Mouse (Mus musculus): ENCODE data around the gene Pou3f1. TPM values are rescaled to one million over a fixed set of nuclear protein-coding genes. Genes with fewer than 3 reads are reported as not detected.

The Pou3f1 gene
- polyA plus RNA-seq, 1 experiment from 2014 or later, result 0.18 TPM

DNA sequence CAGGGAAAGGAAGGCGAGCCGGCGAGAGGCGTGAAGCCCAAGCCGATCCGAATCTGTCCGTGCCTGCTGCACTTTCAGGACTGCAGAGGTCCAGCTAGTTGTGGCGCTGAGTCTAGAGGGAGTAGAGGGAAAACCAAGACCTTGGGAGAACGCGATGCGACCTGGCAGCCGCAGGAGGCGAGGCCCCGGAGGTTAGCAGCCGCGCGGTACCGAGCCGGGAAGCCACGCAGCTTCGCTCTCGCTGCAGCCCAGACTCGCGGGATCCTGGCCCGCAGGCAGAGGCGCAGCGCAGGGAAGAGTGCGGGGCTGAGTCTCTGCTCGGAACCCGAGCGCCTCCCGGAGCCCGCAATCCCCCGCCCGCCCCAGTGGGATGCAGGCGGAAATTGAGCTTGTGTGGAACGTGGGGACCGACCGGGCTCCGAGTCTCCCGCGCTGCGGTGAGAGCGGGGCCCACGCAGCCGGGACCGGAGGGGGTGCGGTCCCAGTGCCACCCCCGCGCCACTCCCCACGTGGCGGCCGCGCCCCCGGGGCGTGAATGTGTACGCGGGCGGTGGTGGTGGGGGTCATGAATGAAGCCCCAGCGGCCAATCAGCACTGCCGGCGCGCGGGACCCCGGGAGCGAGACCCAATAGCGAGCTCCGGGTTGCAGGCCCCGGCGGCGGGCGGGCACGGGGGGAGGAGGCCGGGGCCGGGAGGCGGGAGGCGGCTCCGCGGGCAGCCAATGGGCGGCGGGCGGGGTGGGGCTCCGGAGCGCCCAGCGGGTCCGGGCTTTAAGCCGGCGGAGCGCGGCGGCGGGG lies 445 bp downstream of the Pou3f1 start:
- peak; percentile 83 for DNase-seq (ENCODE audit: low spot score)

DNA sequence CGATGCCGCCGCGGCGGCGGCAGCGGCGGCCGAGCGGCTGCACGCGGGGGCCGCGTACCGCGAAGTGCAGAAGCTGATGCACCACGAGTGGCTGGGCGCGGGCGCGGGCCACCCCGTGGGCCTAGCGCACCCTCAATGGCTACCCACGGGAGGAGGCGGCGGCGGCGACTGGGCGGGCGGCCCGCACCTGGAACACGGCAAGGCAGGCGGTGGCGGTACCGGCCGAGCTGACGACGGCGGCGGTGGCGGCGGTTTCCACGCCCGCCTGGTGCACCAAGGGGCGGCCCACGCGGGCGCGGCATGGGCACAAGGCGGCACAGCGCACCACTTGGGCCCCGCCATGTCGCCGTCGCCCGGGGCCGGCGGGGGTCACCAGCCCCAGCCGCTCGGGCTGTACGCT lies 1.2 kb downstream of the Pou3f1 start:
- DNase-seq (ENCODE audit: low spot score), result peak; percentile 8

DNA sequence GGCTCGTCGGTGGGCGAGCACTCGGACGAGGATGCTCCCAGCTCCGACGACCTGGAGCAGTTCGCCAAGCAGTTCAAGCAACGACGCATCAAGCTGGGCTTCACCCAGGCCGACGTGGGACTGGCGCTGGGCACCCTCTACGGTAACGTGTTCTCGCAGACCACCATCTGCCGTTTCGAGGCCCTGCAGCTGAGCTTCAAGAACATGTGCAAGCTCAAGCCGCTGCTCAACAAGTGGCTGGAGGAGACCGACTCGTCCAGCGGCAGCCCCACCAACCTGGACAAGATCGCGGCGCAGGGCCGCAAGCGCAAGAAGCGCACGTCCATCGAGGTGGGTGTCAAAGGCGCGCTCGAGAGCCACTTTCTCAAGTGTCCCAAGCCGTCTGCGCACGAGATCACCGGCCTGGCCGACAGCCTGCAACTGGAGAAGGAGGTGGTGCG lies 1.8 kb downstream of the Pou3f1 start:
- peak; percentile 10 for DNase-seq (ENCODE audit: low spot score)

DNA sequence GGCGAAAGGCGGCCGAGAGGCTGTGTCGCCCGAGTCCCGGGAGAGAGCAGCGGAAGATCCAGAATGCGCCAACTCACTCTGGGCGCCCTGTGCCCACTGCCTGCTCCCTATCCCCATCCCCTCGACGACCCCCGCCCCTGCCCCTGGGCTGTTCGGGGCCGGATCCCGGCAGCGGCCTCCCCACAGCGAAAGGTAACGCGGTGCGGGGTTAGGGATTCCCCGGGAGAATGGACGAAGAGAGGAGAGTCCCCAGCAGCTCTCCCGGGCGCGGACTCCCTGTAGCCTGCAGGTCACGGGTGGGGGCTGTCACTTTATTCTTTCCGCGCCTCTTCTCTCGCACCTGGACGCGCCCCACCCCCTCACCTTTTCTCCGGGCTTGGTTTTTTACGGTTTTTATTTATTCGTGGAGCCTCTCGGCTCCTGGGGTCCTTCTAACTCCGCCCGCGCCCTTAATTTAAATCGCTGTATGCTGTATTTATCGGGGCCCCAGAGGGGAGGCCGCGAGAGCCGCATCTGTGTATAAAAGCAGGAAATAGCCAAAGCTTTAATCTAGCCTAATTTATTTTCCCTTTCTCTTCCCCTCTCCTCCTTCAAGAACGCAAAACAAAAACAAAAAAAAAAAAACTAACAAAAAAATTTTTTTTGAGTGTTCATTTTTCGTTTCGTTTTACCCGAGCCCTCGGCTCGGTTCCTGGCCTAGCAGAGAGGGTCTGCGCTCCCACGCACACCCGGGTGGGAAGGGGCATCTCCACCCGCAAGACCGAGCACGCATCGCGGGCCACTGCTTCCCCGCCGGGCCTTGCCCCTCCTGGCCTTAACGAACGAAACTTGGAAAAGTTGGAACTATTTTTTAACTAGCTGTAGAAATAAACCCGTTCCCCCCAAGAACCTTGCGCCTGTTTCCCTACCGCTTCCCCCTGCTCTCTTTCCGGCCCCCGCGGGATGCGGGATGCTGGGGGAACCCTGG lies 2.9 kb downstream of the Pou3f1 start:
- no peak for DNase-seq (ENCODE audit: low spot score)

DNA sequence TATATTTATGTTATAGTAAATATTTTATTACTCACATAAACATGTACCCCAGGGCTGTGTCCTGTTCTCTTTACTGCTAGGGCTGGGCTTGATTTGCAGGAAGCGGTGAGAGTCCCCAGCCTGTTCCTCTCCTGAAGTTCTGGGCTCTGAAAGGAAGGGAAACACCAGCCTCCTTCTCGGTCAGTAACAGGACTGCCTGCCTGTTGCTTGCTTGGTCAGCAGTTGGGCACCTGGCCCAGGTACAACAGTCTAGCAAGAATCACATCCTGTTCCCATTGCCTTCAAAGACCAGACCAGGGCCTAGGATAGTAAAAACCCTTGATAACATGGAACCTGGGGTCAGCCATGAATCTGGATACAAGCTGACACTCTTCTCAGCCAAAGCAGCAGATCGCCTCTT lies 4.0 kb downstream of the Pou3f1 start:
- no peak for DNase-seq (ENCODE audit: low spot score)

DNA sequence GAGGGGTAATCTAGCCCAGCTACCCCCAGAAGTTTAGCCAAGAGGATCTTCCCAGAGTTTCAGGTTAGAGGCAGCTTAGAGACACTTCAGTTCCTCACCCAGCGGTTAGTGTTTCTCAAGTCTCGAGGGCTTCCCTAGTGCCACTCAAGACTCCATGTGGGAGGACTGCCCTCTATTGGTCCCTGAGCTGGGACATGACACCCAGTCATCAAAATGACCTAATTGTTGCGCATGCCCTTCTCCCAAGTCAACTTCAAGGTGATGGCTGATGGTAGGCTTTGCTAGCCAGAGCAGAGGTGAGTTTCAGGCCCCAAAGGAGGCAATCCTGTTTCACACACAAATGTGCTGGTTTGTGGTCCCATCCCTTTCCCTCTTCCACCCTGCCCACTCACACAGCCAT lies 6.4 kb downstream of the Pou3f1 start:
- DNase-seq (ENCODE audit: low spot score), result no peak

DNA sequence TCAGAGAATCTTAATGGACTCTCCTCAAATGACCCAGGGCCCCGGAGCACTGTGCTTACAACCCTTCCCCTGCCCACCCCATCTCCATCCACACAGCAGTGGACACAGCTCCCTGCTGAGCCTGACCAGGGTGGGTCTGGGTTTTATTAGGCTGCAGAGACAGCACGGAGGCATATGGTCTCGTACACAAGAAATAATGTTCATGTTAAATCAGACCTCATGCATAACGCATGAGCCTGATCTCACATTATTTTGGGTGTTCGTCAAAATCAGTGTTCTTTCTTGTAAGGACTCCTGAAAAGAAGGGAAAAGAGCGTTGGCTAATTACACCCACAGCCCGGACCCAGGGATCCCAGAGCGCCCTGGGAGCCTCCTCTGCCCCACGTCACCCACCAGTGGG lies 7.6 kb downstream of the Pou3f1 start:
- DNase-seq (ENCODE audit: low spot score), result no peak

DNA sequence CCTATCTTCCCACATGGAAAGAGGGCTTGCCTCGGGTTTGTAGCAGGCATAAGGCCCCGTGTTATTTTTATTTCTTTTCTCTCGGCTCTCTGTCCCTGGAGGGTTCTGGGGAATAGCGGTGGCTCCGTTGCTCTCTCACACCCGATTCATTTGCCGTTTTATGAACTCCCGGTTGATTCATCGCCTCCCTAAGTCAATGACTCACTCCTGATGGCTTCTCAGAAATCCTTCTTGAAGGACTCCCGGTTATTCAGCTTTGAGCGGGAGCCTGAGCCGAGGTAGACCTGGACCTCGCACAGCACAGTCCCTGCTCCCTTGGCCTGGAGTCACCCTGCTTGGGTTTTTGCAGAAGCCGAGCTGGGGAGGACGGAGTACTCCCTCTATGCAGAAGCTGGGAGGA lies 8.0 kb downstream of the Pou3f1 start:
- DNase-seq (ENCODE audit: low spot score), result no peak

DNA sequence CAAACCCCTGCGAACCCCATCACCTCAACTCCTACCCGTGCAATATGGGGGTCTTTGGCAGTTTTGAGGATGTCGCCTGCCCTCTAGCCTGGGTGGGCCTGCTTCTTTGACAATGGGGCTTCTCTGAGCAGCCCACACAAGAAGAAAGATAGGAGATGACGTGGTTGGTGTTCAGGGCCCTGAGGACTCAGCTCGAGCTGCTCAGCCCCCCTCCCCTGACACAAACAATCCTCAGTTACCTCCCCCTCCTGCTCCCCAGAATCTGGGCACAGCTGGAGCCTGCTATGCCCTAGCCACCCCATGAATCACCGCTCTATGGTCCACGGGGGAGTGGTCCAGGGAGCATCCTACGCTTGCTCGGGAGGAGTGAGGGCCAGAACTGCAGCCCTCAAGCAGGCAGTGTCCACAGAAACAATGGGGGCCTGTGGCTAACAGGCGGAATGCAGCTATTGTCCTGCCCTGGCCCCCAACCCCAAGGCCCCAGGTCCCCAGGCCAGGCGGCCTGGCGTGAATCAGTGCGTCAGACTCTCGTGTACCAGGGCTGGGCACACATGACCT lies 10.9 kb downstream of the Pou3f1 start:
- DNase-seq (ENCODE audit: low spot score), result no peak

DNA sequence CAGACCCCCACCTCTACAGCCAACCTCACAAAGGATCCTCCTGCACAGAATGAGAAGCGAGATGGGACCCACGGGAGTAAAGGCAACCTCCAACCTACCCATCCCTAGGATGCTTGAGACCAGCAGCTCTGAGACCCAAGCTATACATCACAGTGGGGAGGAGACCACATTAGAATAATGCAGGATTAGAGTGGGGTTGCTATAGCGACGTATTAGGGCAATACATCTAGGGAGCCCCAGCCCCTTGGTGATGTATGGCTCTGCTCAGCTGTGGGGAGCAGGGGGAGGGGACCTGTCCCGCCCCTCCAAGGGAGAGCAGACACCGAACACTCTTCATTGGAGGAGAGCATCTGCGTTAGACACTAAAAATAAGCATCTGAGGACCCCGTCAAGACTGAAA lies 11.5 kb downstream of the Pou3f1 start:
- DNase-seq (ENCODE audit: low spot score), result no peak

DNA sequence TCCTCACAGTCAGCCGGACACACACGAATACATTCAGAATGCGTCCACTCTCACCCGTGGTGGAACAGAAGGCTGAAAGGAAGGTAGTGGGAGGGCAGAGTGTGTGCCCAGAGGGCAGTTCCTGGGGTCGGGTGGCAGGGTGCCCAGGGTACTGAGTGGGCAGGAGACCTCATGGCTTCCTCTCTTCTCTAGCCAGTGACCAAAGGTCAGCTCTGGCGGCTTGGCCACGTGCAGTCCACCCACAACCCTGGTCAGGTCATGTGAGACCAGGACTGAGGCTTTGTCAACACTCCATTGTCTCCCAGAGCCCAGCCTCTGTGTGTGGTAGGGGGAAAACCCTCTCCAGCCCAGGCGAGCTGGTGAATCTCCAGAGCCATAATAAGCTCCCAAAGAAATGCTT lies 13.6 kb downstream of the Pou3f1 start:
- no peak for DNase-seq (ENCODE audit: low spot score)

DNA sequence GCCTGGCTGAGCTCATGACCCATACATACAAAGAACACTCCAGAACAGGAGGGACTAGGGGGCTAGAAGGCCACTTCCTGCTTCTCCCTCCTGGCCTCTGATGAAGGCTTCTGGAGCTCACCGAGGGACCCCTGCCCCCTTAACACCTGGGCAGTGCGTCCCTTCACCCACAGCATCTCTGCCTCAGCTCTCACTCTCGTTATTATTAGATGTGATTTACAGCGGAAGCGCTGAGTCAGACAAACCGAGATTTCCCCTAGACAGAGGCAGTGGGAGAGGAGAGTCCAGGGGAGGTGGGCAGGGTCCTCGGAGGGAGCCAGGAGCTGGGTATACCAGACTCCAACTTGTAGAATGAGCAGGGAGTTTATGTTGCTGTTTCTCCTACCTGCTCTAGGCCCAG lies 15.0 kb downstream of the Pou3f1 start:
- DNase-seq (ENCODE audit: low spot score), result no peak

DNA sequence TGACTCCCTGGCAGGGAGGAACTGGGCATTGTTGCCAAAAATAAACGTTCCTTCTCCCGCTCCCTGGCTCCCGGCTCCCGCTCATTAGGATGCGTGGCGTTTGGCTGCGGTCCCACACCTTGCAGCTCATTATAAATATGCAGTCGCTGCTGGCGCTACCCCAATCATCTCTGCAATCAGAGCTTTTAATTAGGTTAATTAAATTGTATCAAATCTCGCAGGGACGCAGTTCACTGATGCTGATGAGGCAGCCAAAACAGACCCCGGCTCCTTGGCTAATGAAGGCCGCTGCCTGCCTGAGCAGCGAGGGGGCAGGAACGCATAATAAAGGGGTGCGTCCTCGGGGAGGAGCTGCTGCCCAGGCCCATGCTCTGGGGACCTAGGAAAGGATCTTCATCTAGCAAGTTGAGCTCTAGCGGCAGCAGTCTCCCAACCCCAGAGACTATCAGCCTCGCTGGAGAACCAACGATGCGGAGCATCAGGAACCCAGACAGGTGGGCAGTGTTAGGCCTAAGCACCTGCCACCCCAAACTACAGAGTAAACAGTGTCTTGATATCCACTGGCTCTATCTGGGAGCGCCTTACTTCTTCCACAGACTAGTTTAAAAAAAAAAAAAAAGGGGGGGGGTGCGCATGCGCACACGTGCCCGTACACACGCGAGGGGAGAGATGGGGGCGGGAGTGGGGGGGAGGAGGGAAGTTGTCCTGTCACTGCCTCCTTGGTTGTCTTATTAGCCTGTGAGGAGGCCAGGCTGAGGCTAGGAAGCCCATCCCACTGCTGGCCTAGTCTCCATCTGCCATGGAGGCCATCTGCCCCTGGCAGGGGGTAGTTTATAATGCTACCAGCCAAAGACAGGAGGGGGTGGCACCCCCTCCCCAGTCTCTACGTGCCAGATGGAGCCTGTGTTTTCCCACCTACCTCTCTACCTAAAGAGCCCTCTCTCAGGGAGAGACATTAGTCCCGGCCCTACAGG lies 16.0 kb downstream of the Pou3f1 start:
- DNase-seq (ENCODE audit: low spot score), result no peak

DNA sequence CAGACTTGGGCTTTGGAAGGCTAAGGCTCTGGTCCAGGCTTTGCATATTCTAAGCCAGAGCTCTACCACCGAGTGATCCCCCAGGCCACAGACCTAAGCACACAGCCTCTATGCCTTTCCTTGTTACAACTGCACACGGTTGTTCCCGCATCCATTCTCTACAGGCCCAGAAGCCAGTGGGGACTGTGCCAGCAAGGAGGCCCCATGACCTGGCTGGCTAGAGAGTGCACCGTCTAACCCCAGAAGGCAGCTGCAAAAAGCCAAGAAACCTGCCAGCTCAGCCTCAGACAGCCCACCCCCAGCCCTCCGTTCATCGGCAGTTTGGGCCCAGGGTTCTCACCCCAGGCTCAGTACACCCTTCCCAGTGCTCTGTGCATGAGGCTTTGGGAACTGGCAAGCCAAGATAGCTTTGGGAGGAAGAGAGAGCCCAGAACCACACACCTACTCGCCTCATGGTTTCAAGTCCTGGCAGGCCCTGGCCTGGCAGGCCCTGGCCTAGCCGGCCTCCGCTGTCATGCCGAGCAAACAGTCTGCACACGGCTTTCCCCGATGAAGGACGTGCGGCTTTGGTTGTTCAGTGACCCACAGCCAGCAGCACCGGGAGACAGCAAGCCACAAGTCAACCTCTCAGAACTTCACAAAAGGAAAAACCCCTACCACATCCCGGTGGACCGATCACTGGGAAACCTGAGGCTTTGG lies 17.9 kb downstream of the Pou3f1 start:
- DNase-seq (ENCODE audit: low spot score), result no peak

DNA sequence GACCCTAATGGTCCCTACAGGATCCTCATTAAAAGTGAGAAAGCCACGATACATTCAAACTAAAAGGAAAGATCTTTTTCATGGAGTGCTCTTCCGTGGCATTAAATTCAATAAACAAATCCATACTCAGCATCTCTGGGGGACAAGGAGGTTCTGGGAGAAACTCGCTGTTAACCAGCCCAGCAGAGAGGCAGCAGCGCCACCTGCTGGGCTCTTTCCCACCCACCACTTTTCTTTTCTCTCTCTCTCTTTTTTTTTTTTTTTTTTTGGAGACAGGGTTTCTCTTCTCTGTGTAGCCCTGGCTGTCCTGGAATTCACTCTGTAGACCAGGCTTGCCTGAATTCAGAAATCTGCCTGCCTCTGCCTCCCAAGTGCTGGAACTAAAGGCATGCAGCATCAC lies 18.4 kb downstream of the Pou3f1 start:
- DNase-seq (ENCODE audit: low spot score), result peak; percentile 54

DNA sequence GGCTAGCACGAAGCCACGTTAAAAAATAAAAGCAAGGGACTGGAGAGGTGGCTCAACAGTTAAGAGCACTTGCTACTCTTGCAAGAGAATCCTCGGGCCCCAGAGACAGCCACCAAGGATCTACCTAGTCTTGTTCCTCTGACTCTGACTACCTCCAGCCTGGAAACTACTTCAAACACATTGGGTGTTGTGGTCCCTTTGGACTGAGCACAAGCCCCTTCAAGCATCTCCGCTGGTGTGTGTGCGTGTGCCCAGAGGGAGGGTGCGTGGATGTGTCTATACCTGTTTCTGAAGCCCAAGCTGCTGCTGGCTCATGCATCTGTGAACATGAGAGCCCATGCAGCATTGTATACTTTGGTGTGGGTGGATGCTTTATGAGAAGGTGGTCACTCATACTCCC lies 19.4 kb downstream of the Pou3f1 start:
- DNase-seq (ENCODE audit: low spot score), result no peak

DNA sequence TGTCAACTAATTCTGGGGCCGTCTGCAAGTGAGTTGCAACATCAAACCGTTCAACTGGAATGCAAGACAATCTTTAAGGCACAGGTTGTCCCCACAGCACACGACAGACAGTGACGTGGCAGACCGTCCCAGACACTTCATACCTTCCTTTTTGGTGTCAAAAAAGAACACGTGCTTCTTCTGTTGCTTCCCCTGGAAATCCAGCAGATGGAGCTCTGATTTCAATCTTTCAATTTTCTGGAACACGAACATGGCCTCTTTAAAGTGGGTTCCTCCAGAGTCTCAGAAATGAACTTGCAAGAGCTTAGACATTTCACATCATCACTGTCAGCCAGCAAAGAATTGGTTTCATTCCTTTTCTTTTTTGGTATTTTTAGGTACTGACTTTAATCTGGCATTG lies 25.7 kb downstream of the Pou3f1 start:
- peak; percentile 60 for DNase-seq (ENCODE audit: low spot score)

DNA sequence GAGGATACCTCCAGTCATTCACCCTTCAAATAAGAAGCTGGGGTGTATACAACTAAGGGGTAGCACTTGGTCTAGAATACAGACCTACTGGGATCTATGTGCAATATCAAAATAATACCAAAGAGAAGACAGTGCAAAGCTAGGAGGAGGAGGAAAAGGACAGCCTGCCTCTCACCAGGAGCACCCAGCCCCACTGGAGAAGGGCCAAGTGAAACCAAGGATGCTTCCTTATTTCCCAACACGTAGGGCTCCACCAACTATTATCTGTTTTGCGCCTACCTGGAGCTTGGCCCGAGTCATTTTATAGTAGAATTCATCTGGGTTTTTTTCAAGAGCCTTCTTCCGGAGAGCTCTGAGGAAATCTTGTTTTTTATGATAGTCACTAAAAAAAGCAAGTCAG lies 26.9 kb downstream of the Pou3f1 start:
- DNase-seq (ENCODE audit: low spot score), result no peak

DNA sequence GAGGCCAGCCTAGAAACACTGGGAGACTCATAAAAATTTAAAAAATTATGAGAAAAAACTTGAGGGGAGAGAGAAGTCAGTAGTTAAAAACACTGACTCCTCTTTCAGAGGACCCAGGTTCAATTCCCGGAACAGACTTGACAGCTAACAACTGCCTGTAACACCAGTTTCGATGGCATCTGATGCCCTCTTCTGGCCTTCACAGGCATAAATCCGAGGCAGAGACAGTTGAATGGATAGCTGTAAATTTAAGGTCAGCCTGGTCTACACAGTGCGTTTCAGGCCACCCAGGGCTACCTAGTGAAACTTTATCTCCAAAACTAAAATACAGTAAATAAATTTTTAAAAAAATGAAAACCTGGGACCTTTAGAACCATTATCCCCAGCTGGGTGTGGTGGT lies 28.4 kb downstream of the Pou3f1 start:
- no peak for DNase-seq (ENCODE audit: low spot score)

DNA sequence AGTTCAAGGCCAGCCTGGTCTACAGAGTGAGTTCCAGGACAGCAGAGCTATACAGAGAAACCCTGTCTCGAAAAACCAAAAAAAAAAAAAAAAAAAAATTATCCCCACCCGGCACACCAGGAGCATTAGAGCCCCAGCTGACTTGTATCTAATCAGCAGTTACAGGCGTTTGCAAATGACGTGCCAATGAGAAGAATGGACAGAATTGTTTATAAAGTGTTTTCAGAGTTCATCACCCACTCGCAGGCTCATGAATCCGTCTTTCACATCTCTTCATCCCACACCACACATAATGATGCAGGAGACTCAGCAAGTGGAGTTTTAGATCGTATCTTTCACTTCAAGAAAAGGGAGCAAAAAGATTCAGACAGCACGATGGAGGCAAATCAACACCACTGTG lies 28.8 kb downstream of the Pou3f1 start:
- DNase-seq (ENCODE audit: low spot score), result no peak

Measured in thymus, postnatal 0 days (tissue).